9 mouse cellular contexts compared by ENCODE assay signal in genomic region chr11:8523344-8524126, GRCm38 (mm10).
DNase-seq lines count a peak whose midpoint lies in the region; ATAC-seq lines count a peak whose summit lies in the region.
"Had no signal": no experiment of that assay in that cellular context is flagged by ENCODE, and none has a peak within 500 bp of the region (broad histone marks: within the 10 kb centered on the region; RNA-seq: fewer than 3 reads in every experiment).

No protein-coding gene starts in this region.

- no peaks in the 10 kb centered on the region for H3K36me3 ChIP-seq in hindbrain, embryonic 12.5 days

- no peak overlapping the region for H3K27ac ChIP-seq in hindbrain, embryonic 12.5 days

- peak; percentile 86 for DNase-seq in R1 (ENCODE audit: low read depth, low spot score)
- DNase-seq in cerebellum, postnatal 14 days = peak; percentile 93 to 95
- peak; percentile 57 to 64 for DNase-seq in frontal cortex, postnatal 14 days (ENCODE audit: low spot score in 2 of 2)
- DNase-seq in layer of hippocampus, postnatal 10 days (ENCODE audit: low spot score in 2 of 2) = peak; percentile 78 to 85
- peak; percentile 87 for DNase-seq in lung, postnatal 14 days
- peak; percentile 61 for DNase-seq in retina, postnatal 7 days (ENCODE audit: low read depth, low spot score)
- DNase-seq in urinary bladder, adult 2 months (ENCODE audit: low spot score) = peak; percentile 73

- H3K9me3 ChIP-seq in hindbrain, embryonic 12.5 days (replicated peaks) = no peaks in the 10 kb centered on the region
- H3K9me3 ChIP-seq: megakaryocyte, embryonic 14.5 days had no signal

- ATAC-seq in hindbrain, embryonic 12.5 days (ENCODE audit: low FRiP score) = peak; percentile 54

- H3K4me1 ChIP-seq in hindbrain, embryonic 12.5 days = peaks cover 10% of the 10 kb centered on the region; the same call in 1 of the 2 replicates
- H3K4me1 ChIP-seq: megakaryocyte, embryonic 14.5 days had no signal

- 37% methylated on average over 10 of the region's 10 CpGs for WGBS in hindbrain, embryonic 12.5 days

- no peaks in the 10 kb centered on the region for H3K27me3 ChIP-seq in hindbrain, embryonic 12.5 days

- H3K4me3 ChIP-seq in hindbrain, embryonic 12.5 days = no peak overlapping the region
- H3K4me3 ChIP-seq: megakaryocyte, embryonic 14.5 days had no signal

- H3K4me2 ChIP-seq in hindbrain, embryonic 12.5 days (replicated peaks) = peak overlapping the region; percentile 21; the same call in 1 of the 2 replicates

- H3K9ac ChIP-seq in hindbrain, embryonic 12.5 days = no peak overlapping the region
